Mouse (Mus musculus): ENCODE data around the gene Gcnt2.
"Not testable (repeated sequence)": the region's sequence is repeated elsewhere in the genome, so short reads cannot be mapped to it uniquely, and the experiment has no call there.

Gcnt2 gene

GRCm38 (mm10) chr13:40901831-40902459 lies 42.4 kb downstream of the Gcnt2 start:
- no peak for DNase-seq (ENCODE audit: low read depth in 1 of 2, low spot score in 2 of 2)

DNA sequence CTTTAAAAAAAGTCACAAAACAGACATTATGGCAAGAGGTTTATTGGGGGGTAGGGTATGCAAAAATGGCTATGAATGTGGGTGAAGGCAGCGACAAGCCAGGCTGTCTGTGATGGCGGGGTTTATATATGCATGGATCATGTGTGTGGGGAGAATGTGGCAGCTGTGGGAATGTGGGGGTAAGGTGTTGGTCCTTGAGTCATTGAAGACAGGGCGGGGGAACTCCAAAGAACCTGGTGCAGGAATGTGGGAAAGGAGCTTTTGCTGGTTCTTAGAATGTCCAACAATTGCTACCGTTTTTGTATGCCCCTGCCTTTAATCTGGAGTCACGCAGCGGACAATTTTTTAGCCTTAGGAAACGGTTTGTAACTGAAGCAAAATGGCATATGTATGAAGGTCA lies 44.5 kb downstream of the Gcnt2 start:
- DNase-seq (ENCODE audit: low read depth in 1 of 2, low spot score in 2 of 2): no peak

- DNase-seq (ENCODE audit: low read depth in 1 of 2, low spot score in 2 of 2): no peak
Observed at GRCm38 (mm10) chr13:40906528-40906927, 47.0 kb downstream of the Gcnt2 start.

DNA sequence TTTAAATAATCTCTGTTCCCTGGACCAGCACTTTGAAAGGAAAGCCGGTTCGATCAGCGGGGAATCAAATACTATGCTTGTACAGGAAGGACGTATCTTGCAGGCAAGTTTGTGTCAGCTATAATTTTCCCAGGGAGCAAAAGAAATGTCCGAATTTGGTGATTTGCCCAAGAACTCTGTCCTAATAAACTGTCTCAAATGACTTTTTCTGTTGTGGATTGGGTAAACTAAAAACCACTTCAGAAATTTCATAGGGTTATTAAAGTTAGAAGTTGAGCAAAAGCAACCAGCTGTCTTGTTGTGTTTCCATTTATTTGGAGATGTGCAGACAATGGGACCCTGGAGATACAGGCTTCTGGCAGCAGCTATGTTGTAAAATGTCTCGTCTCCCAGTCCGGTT lies 47.7 kb downstream of the Gcnt2 start:
- DNase-seq (ENCODE audit: low read depth in 1 of 2, low spot score in 2 of 2): no peak

DNA sequence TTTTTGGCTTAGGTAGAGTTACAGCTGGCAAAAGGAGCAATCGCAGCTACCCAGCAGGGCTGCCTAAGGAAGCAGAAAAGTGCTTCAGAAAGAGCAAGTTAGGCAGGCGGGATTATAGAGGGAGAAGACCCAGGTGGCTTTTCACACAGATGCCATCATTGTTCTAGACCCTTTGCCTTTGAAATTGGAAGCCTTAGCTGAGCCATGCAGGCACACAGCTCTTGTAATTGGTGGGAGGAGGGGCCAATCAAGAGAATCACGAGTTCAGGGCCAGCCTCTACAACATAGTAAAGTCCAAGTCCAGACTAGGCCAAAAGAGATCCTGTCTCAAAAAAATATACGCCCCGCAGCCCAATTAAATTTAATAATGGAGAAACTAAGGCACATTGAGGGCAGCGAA lies 48.5 kb downstream of the Gcnt2 start:
- no peak for DNase-seq (ENCODE audit: low read depth in 1 of 2, low spot score in 2 of 2)

DNA sequence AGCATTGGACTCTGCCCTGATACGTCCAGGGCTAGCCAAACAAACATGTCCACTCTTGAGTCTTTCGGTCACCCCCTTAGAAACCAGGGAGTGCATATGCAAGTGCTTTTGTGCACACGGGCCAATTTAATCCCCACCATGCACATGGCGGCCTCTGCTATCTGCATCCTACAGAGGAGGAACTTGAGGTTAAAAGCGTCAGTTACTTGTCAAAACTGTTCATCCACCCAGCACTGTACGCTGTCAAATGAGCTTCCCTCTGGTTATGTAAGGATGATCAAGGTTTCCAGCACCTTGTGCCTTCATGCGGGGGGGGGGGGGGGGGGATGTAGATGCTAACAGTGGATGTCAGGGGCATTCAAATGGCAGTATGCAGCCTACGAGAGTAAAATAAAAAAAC lies 49.5 kb downstream of the Gcnt2 start:
- no peak for DNase-seq (ENCODE audit: low read depth in 1 of 2, low spot score in 2 of 2)

GRCm38 (mm10) chr13:40910047-40910446 lies 50.5 kb downstream of the Gcnt2 start:
- DNase-seq (ENCODE audit: low read depth in 1 of 2, low spot score in 2 of 2): no peak

DNA sequence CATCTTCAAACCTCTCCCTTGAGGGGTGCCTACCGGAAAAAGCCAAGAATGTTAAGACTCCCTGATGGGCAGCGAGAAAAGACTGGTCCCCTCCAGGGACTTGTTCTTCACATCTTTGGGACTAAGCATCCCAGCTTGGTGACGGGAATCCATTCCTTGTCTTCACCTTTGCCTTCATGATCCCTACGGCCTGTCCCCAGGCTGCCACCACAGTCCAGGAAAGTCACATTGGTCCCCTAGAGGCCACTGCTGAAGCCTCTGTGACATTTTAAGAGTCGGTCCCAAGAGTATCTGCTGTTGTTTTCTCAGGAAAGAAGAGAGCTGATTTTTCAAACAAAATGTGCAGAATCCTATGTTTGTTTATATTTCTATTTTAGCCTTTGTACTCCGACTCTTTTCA lies 52.4 kb downstream of the Gcnt2 start:
- DNase-seq (ENCODE audit: low read depth in 1 of 2, low spot score in 2 of 2): no peak

GRCm38 (mm10) chr13:40913395-40914018 lies 54.0 kb downstream of the Gcnt2 start:
- DNase-seq (ENCODE audit: low read depth in 1 of 2, low spot score in 2 of 2): no peak

GRCm38 (mm10) chr13:40914053-40914585 lies 54.6 kb downstream of the Gcnt2 start:
- DNase-seq (ENCODE audit: low read depth in 1 of 2, low spot score in 2 of 2): no peak

DNA sequence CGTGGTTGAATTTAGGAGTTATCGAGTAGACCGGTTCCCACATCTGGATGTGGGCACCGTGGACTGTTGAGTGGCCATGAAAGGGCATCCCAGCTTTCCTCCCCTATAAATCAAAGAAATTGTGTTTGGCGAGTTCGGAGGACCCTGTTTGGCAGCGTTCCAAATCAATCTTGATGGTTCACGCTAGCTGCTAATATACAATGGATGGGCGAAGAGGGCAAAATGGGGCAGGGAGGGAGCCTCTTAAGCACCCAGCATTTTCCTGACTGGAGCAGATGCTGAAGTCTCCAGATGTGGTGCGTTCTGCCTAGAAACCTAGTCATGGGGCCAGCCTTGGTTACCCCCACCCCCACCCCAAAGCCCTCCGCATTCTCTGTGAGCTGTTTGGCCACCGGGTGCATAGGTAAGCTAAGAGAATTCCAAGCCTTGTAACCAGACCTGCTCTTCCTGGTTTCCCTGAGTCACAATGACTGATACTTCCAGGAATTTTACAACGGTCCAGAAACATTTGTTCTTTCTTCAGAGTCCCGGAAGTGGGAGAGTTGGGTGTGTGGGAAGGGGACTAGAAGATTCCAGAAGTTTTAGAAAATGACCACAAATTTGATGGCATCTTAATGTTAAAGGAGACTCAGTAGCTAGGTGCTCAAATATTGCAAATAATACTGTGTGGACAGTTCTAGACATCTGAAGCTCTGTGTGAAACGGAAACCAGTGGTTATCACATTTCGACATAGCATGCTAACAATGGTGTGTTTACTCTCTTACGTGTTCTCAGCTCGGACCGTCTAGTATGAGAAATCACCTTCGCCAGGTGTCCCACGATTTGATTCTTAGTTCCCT lies 57.0 kb downstream of the Gcnt2 start:
- DNase-seq (ENCODE audit: low read depth in 1 of 2, low spot score in 2 of 2): no peak

DNA sequence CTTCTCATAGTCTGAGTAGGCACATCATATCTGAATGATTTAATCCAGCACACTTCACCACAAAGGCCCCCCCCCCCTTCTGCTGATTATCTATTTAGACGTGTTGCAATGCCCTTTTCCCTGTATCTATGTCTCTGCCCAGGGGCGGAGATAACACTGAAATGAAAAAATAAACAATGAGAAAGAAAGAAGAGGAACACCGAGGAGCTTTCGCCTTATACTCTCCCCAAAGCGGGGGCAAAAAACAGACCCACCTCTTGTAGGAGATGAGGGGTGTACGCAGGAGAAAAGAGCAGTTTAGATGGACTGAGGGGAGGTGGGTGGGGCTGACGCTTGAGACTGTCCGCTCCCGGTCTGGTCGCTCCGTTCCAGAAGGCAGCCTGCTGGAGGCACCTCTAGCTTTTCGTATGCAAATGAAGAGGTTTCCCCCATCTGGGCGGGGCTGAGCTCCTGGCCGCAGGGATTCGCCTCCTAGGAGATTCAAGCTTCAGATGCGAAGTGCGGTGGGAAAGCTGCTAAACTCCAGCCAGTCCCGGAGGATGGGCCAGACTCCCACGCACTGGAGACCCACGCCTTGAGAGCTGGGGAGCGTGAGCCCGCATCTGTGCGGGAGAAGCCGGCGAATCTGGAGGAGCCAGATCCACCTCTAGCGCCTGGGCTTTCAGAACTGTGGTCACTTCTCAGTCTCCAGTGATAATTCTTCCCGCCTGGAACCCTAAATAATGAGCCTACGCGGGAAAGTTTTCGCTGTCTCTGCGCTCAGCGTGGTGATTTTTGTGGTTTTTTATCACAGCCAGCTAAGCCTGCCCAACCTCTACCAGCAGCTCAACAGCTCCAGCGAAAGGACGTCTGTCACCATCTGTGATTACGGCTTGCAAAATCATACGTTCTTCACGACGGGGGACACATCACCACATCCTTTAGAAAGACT lies 57.9 kb downstream of the Gcnt2 start:
- DNase-seq (ENCODE audit: low read depth in 1 of 2, low spot score in 2 of 2): no peak

- peak; percentile 57 to 63 for DNase-seq (ENCODE audit: low read depth in 1 of 2, low spot score in 2 of 2)
Observed at GRCm38 (mm10) chr13:40921326-40922059, 61.9 kb downstream of the Gcnt2 start.

- no peak for DNase-seq (ENCODE audit: low read depth in 1 of 2, low spot score in 2 of 2)
Observed at GRCm38 (mm10) chr13:40922311-40922877, 62.8 kb downstream of the Gcnt2 start.

DNA sequence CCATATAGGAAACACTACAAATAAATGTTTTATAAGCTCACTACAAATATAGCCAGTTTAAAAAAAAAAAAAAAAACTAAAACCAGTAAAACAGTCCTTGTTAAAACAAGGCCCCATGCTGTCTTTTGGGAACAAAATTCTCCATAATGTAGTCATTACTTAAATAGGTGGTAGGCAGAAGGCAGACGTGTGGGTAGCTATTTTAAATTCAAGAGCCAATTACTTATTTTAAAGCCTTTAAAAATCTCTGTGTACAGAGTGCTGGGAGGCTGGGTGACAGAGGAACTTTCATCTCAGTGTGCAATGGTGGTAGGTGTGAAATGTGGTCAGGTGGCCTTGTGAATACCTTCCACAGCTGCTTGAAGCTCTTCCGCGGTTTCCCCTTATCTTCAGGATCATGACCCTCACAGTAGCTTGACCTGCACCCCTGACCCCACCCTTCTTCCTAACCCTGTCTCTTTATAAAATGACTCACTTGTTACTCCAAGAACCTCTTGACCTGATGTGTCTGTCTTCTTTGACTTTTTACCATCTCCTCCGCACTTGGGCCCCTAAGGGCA lies 64.3 kb downstream of the Gcnt2 start:
- DNase-seq (ENCODE audit: low read depth in 1 of 2, low spot score in 2 of 2): no peak

GRCm38 (mm10) chr13:40928192-40928898 lies 68.8 kb downstream of the Gcnt2 start:
- no peak for DNase-seq (ENCODE audit: low read depth in 1 of 2, low spot score in 2 of 2)

DNA sequence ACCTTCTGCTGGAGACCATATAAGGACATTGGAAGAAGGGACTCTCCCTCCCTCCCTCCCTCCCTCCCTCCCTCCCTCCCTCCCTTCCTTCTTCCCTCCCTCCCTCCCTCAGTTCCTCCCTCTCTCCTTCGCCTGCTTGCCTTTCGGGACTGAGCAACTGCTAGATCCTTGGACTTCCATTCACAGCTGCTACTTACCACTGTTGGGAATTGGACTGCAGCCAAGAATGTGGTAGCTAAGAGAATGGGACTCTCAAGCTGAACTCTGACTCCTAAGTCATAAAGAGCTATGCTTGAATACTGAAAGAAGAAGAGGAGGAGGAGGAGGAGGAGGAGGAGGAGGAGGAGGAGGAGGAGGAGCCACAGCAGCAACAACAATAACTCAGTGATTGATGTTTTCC lies 72.3 kb downstream of the Gcnt2 start:
- not testable (repeated sequence) for DNase-seq (ENCODE audit: low read depth in 1 of 2, low spot score in 2 of 2)

- no peak for DNase-seq (ENCODE audit: low read depth in 1 of 2, low spot score in 2 of 2)
Observed at GRCm38 (mm10) chr13:40932573-40932972, 73.0 kb downstream of the Gcnt2 start.

GRCm38 (mm10) chr13:40934341-40934740 lies 74.8 kb downstream of the Gcnt2 start:
- DNase-seq (ENCODE audit: low read depth in 1 of 2, low spot score in 2 of 2): no peak

All from monocyte, adult 2 months (primary cell).